Mouse (Mus musculus) cortical plate, adult 2 months (tissue): ENCODE results near the gene Lck.
"Not testable (repeated sequence)": the region's sequence is repeated elsewhere in the genome, so short reads cannot be mapped to it uniquely, and the experiment has no call there.

Experiments
- CTCF ChIP-seq: fragments of 200-500 bp; IDR thresholded peaks from 2 replicates; pipeline ENCODE4 v1.5.1; 2011; ENCODE audit warnings: mild to moderate bottlenecking, control low read depth, low read length; ENCODE audit not compliant: insufficient read depth; ENCODE audit errors: extremely low read depth
- POLR2A ChIP-seq: fragments of 200-500 bp; IDR thresholded peaks from 2 replicates; pipeline ENCODE4 v1.6.1; 2011; ENCODE audit warnings: mild to moderate bottlenecking, low read length, control low read depth; ENCODE audit not compliant: insufficient read depth; ENCODE audit errors: extremely low read depth

- TF ChIP-seq POLR2A, CTCF: not testable (repeated sequence)
Measured at GRCm38 (mm10) chr4:129547631-129548030, 25.8 kb downstream of the Lck start.
